ENCODE assay signal across 8 mouse cellular contexts in the genomic region with DNA sequence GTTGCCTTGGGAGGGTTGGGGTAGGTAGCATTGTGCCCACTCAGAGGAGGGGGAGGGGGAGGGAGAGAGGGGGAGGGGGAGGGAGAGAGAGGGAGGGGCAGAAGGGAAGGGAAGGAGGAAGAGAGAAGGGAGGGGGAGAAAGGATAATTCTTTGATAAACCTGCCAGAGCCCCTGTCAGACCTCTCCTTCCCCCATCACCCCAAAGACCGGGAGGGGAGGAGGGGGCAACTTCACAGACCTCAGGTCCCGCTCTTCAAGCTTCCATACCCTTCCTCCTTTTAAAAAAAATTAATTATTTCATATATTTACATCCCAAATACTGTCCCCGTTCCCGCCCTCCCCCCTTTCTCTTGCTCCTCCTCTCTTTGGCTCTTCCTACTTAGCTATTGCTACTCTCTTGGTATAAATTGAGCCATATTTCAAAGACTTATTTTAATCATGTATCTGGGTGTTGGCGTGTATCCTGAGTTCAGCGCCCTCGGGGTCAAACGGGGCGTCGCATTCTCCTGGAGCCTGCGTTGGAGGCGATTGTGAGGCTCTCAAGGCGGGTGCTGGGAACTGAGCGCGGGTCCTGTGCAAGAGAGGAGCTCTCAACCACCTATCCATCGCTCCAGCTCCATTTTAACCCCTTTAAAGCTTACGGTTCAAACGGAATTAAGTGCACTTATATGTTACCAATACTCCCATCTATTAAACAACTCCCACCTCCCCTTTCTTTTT. TPM values are rescaled to one million over a fixed set of nuclear protein-coding genes. Genes with fewer than 3 reads are reported as not detected.
DNase-seq lines count a peak whose midpoint lies in the region; ATAC-seq and TF ChIP-seq lines count a peak whose summit lies in the region.

No protein-coding gene starts in this region.

- 78% methylated on average over 18 of the region's 18 CpGs for WGBS in hindbrain, embryonic 16.5 days

- H3K4me2 ChIP-seq in hindbrain, embryonic 16.5 days (ENCODE audit: low read length): peak overlapping the region; percentile 53
- H3K4me2 ChIP-seq in myocyte (ENCODE audit: low read depth): peak overlapping the region; percentile 84

- no peaks in the 10 kb centered on the region for H3K27me3 ChIP-seq in hindbrain, embryonic 16.5 days (replicated peaks; ENCODE audit: control insufficient read depth, insufficient read depth, low read length)
- no peaks in the 10 kb centered on the region for H3K27me3 ChIP-seq in myocyte (ENCODE audit: control insufficient read depth, insufficient read depth, insufficient read length)

- no peaks in the 10 kb centered on the region for H3K4me1 ChIP-seq in hindbrain, embryonic 16.5 days (ENCODE audit: control insufficient read depth, insufficient read depth, low read depth, low read length)

- H3K27ac ChIP-seq in hindbrain, embryonic 16.5 days (ENCODE audit: low read depth, low read length): peak overlapping the region; percentile 82

- H3K36me3 ChIP-seq in hindbrain, embryonic 16.5 days (ENCODE audit: control insufficient read depth, insufficient read depth, low read length): no peaks in the 10 kb centered on the region
- no peaks in the 10 kb centered on the region for H3K36me3 ChIP-seq in myocyte (ENCODE audit: control insufficient read depth, insufficient read depth)

- DNase-seq in kidney, postnatal 10 days: peak; percentile 28
- no peak for DNase-seq in kidney, postnatal 36 days
- DNase-seq in cerebellum, adult 9-11 months: peak; percentile 39
- DNase-seq in right cerebral cortex, adult 18-20 months: no peak
- no peak for DNase-seq in frontal cortex, postnatal 36 days (ENCODE audit: low spot score in 2 of 2)
- DNase-seq in left cerebral cortex, adult 8-10 months (ENCODE audit: low spot score in 2 of 2): no peak

- peak; percentile 10; the same call in 1 of the 2 replicates for ATAC-seq in hindbrain, embryonic 16.5 days

- H3K4me3 ChIP-seq in hindbrain, embryonic 16.5 days (ENCODE audit: low read length): peak overlapping the region; percentile 50
- H3K4me3 ChIP-seq in myocyte: peak overlapping the region; percentile 37

- H3K79me2 ChIP-seq in myocyte (ENCODE audit: control insufficient read depth, insufficient read depth): no peaks in the 10 kb centered on the region

- TF ChIP-seq POLR2A in myocyte (IDR thresholded peaks at IDR 0.05; ENCODE audit: insufficient read length, low read depth): no peak

- no peak overlapping the region for H3ac ChIP-seq in myocyte (ENCODE audit: control insufficient read depth, insufficient read length)

- H3K9ac ChIP-seq in hindbrain, embryonic 16.5 days (ENCODE audit: low read depth, low read length): peak overlapping the region; percentile 67

- no peaks in the 10 kb centered on the region for H3K9me3 ChIP-seq in hindbrain, embryonic 16.5 days (ENCODE audit: control insufficient read depth, low read length)

TF ChIP-seq in myocyte, 11 proteins besides CTCF, POLR2A, EP300 and RAD21:
- TF ChIP-seq REST (IDR thresholded peaks at IDR 0.05; ENCODE audit: insufficient read depth, insufficient read length): no peak
- no peak for TF ChIP-seq CEBPB (IDR thresholded peaks at IDR 0.05; ENCODE audit: insufficient read depth, poor library complexity, severe bottlenecking)
- no peak for TF ChIP-seq USF1 (IDR thresholded peaks at IDR 0.05; ENCODE audit: low read depth)
- TF ChIP-seq MYOD1 (IDR thresholded peaks at IDR 0.05; ENCODE audit: control insufficient read depth in 1 of 3, insufficient read length in 2 of 3, low read depth in 2 of 3): no peak
- no peak for TF ChIP-seq MYOG (IDR thresholded peaks at IDR 0.05; ENCODE audit: control insufficient read depth in 1 of 3, insufficient read depth in 1 of 3, insufficient read length in 2 of 3, low read depth in 2 of 3)
- no peak for TF ChIP-seq POLR2AphosphoS2 (IDR thresholded peaks at IDR 0.05; ENCODE audit: insufficient read length, low read depth)
- no peak for TF ChIP-seq SRF (IDR thresholded peaks at IDR 0.05; ENCODE audit: control insufficient read depth, insufficient read length, low read depth)

RNA-seq across cellular contexts. Expression of a gene that starts 34.8 kb away (rescaled TPM):
- polyA plus RNA-seq in hindbrain, embryonic 16.5 days (2015; fragmentation: Nextera tagmentation; extraction: Ambion mirVana): 10.1 and 13.3 TPM in 2 replicates
- 28.8 TPM for polyA plus RNA-seq in myocyte (2012; fragmentation: generic; extraction: Trizol)
- total RNA-seq in left cerebral cortex, adult 8-10 months (2022): 10 to 100 TPM in 3 of 4 experiments, 1 to 10 TPM in 1; 6.7 to 14.3 (median 11.2) TPM

RNA-seq across cellular contexts. Expression of a gene that starts 45.5 kb away (rescaled TPM):
- polyA plus RNA-seq in hindbrain, embryonic 16.5 days (2015; fragmentation: Nextera tagmentation; extraction: Ambion mirVana): 634 and 655 TPM in 2 replicates
- 88.6 TPM for polyA plus RNA-seq in myocyte (2012; fragmentation: generic; extraction: Trizol)
- total RNA-seq in left cerebral cortex, adult 8-10 months (2022): 100 to 1,000 TPM; 120 to 137 (median 132) TPM

RNA-seq across cellular contexts. Expression of a gene that starts 45.6 kb away (rescaled TPM):
- 48.4 and 52.0 TPM in 2 replicates for polyA plus RNA-seq in hindbrain, embryonic 16.5 days (2015; fragmentation: Nextera tagmentation; extraction: Ambion mirVana)
- polyA plus RNA-seq in myocyte (2012; fragmentation: generic; extraction: Trizol): 18.4 TPM
- total RNA-seq in left cerebral cortex, adult 8-10 months (2022): 10 to 100 TPM; 39.9 to 45.5 (median 41.6) TPM

Comparison
In these comparisons a context has a peak if more than half of its experiments do, and no peak if none do; other contexts are left out.
1. DNase-seq: peak in kidney, postnatal 10 days (single experiment) and cerebellum, adult 9-11 months (single experiment); none in kidney, postnatal 36 days (0 of 2), right cerebral cortex, adult 18-20 months (single experiment), frontal cortex, postnatal 36 days (0 of 2) and left cerebral cortex, adult 8-10 months (0 of 2).